Mouse (Mus musculus): ENCODE results near the gene Ackr1. TPM values are rescaled to one million over a fixed set of nuclear protein-coding genes. Genes with fewer than 3 reads are reported as not detected.
A peak's percentile ranks its signal among the peaks of the same experiment; 100 is the strongest.

Gene Ackr1
- 1.0 and 1.8 TPM in 2 replicates for total RNA-seq (2015)
- 0.40 and 1.0 TPM in 2 replicates for total RNA-seq (2017)

- 0 out of 2 replicates have a peak, but pooled peaks have one; percentile 19 for ATAC-seq (ENCODE audit: poor library complexity, severe bottlenecking)
Measured at GRCm38 (mm10) chr1:173333312-173334253, at the start of gene Ackr1. Ackr1 (minus strand) TSS chr1:173333750.

GRCm38 (mm10) chr1:173381436-173381835, 47.9 kb upstream of the Ackr1 start:
- ATAC-seq (ENCODE audit: poor library complexity, severe bottlenecking): no peak

GRCm38 (mm10) chr1:173377380-173378112, 44.0 kb upstream of the Ackr1 start:
- ATAC-seq (ENCODE audit: poor library complexity, severe bottlenecking): peak; percentile 77

GRCm38 (mm10) chr1:173374020-173374419, 40.5 kb upstream of the Ackr1 start:
- peak; percentile 69 for ATAC-seq (ENCODE audit: poor library complexity, severe bottlenecking)

GRCm38 (mm10) chr1:173371586-173371985, 38.0 kb upstream of the Ackr1 start:
- no peak for ATAC-seq (ENCODE audit: poor library complexity, severe bottlenecking)

- ATAC-seq (ENCODE audit: poor library complexity, severe bottlenecking): no peak
Measured at GRCm38 (mm10) chr1:173370456-173370855, 36.9 kb upstream of the Ackr1 start.

GRCm38 (mm10) chr1:173369611-173370010, 36.1 kb upstream of the Ackr1 start:
- no peak for ATAC-seq (ENCODE audit: poor library complexity, severe bottlenecking)

- peak; percentile 13; the same call in 1 of the 2 replicates for ATAC-seq (ENCODE audit: poor library complexity, severe bottlenecking)
Measured at GRCm38 (mm10) chr1:173367356-173368046, 34.0 kb upstream of the Ackr1 start, which contains the start of gene Cadm3. Cadm3 (minus strand) TSS chr1:173367695.

- peak; percentile 12; the same call in 1 of the 2 replicates for ATAC-seq (ENCODE audit: poor library complexity, severe bottlenecking)
Measured at GRCm38 (mm10) chr1:173366701-173367355, 33.3 kb upstream of the Ackr1 start.

- peak; percentile 80 for ATAC-seq (ENCODE audit: poor library complexity, severe bottlenecking)
Measured at GRCm38 (mm10) chr1:173365970-173366409, 32.4 kb upstream of the Ackr1 start.

- ATAC-seq (ENCODE audit: poor library complexity, severe bottlenecking): no peak
Measured at GRCm38 (mm10) chr1:173364125-173364800, 30.7 kb upstream of the Ackr1 start.

GRCm38 (mm10) chr1:173363436-173363835, 29.9 kb upstream of the Ackr1 start:
- ATAC-seq (ENCODE audit: poor library complexity, severe bottlenecking): no peak

- ATAC-seq (ENCODE audit: poor library complexity, severe bottlenecking): no peak
Measured at GRCm38 (mm10) chr1:173361651-173362050, 28.1 kb upstream of the Ackr1 start.

GRCm38 (mm10) chr1:173359590-173360290, 26.2 kb upstream of the Ackr1 start:
- no peak for ATAC-seq (ENCODE audit: poor library complexity, severe bottlenecking)

- ATAC-seq (ENCODE audit: poor library complexity, severe bottlenecking): no peak
Measured at GRCm38 (mm10) chr1:173357799-173358198, 24.2 kb upstream of the Ackr1 start.

- ATAC-seq (ENCODE audit: poor library complexity, severe bottlenecking): no peak
Measured at GRCm38 (mm10) chr1:173356699-173357098, 23.1 kb upstream of the Ackr1 start.

GRCm38 (mm10) chr1:173355107-173355846, 21.7 kb upstream of the Ackr1 start:
- no peak for ATAC-seq (ENCODE audit: poor library complexity, severe bottlenecking)

- ATAC-seq (ENCODE audit: poor library complexity, severe bottlenecking): no peak
Measured at GRCm38 (mm10) chr1:173350372-173350957, 16.9 kb upstream of the Ackr1 start, which contains the start of gene Aim2. Aim2 (plus strand) TSS chr1:173350879.
